Mouse (Mus musculus): ENCODE measurements at regions not wholly inside any gene's neighbourhood (a gene's known extent, or its start where the extent isn't known, plus 50 kb on each side); places are given as distances from the start of the nearest gene placed in this dataset.

GRCm38 (mm10) chr12:107539683-107540082 is 51.3 kb downstream of the 3110018I06Rik start:
- ATAC-seq: no peak

DNA sequence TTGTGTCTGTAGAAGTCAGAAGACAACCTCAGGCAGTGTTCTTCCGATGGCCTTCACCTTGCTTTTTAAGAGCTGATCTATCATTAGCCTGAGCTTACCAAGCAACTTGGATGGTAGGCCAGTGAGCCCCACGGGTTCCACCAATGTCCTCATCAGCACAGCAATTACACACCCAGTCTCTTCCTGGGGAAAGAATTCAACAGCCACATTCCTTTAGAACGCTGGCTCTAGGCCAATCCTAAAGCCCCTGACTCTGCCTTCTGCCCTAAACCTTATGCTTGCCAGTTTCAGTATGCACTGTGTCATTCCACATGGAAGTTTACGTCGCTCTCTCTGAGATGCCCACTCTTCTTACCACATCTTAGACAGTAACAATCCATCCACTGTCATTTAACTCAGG is 52.8 kb downstream of the 3110018I06Rik start:
- ATAC-seq: no peak

DNA sequence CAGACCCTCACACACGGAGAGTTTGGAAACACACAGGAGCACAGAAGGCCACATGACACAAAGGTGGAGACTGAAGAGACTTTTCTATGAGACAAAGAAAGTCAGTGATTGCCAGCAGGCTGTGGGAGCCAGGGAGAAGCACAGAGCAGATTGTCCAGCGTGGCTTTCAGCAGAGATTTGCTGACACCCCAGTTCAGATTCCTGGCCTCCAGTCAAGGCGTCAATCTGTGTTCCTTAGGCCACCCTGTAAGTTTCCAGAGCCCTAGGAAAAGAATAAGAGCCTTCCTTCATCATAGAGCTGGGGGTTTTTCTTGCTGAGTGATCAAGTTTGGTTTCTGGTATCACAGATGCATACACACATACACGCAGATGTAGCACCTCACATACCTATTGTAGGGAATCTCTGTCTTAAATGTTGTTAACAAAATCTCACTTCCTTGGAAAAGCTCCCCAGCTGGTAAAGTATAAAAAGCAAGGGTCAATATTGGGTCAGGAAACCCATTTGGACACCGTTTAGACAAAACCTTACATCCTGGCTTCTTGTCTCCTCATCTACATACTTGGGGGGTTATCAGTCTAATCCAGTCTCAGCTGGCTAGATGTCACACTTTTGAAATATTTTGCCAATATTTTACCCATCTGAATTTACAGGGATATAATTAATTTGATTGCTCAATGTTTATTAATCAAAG is 58.9 kb downstream of the 3110018I06Rik start:
- no peak for ATAC-seq

- no peak for ATAC-seq
Observed at GRCm38 (mm10) chr12:107547886-107548448, 59.5 kb downstream of the 3110018I06Rik start.

DNA sequence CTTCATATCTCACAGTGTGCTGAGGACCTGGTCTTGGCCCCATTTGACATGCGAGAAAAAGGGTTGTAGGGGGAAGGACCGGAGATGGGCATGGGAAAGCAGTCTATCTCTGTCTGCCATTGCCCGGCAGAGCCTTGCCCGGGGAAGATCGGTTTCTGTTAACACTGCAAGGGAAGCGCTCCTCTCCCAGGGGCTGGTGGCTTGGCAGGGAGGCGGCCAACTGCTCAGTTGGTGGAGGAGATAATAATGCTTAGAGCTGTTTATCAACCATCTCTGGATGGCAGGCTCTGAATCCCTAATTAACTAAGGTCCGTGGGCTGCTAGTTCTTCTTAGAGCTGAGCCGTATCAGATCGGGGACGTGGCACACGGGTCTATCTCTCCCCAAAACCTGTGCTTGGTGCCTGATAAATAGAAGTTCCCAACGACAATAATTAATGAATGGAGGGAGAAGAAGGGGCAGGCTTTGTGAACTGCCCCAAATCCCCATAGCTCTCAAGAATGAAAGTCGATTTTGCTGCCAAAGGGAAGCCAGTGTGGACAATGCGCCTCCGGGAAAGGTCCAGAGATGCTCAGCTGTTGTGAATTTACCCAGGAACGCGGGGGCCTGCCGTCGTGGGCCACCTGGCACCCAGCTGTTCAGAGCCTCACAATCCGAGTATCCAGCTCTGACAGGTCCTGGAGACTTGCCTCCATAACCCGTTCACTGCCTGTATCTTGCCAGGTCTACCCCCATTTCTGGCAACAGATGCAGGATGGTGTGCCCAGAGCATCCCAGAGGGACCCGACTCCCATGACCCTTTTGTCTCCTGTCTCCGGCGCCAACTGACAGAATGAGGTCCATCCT is 61.2 kb downstream of the 3110018I06Rik start:
- no peak for ATAC-seq

DNA sequence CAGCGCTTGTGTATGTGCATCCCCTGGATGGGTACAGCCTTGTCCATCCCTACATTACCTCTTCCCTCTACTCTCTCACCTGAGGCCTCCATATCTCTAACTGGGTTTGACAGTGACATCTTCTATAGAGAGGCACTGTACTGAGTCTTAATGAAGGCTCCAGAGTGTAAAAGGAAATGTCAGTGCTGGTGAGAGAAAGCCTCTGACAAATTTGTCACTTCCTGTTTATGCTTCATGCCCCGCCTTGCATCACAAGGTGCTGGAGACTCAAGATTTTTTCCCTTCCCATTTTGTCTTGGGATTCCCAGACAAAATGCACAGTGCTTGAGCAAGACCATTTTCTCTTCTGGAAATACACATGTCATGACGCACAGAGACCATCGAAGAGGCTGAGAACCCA is 70.8 kb downstream of the 3110018I06Rik start:
- ATAC-seq: peak; percentile 80

GRCm38 (mm10) chr12:107560100-107560499 is 71.7 kb downstream of the 3110018I06Rik start:
- ATAC-seq: peak; percentile 86

DNA sequence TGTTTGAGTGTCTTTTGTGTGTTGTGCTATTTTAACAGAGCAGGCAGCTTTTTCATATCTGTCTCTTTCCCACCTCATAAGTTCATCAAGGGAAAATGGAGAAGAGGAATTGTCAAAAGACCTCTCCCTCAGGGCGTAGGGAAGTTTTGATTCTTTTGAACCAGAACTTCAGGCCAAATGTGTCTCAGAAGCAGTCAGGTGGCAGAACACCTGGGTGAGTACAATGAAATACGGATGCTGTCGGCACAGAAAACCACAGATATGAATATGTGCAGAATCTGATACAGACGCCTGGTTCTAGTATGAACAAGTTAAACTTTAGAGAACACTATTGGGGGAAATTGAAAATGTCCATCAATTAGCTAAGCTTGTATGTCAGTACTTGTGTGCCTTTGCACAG is 84.2 kb downstream of the 3110018I06Rik start:
- no peak for ATAC-seq

- no peak for ATAC-seq
Observed at GRCm38 (mm10) chr12:107579508-107579907, 91.1 kb downstream of the 3110018I06Rik start.

GRCm38 (mm10) chr12:107583151-107583720 is 94.8 kb downstream of the 3110018I06Rik start:
- no peak for ATAC-seq

GRCm38 (mm10) chr12:107585696-107586225 is 97.3 kb downstream of the 3110018I06Rik start:
- no peak for ATAC-seq

DNA sequence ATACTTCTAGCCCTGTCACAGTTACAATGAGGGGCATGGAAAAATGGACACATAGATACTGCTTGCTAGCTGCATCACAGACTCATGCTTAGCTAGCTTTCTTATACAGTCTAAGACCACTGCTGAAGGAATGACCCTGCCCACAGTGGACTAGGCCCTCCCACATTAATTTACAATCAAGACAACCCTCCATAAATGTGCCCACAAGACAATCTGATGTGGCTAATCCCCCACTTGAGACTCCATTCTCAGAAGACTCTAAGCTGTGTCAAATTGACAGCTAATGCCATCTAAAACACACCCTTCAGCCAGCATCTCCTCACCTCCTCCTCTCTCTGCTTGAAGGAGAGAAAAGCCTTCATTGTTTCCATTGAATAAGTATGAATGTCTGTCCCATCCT is 107.8 kb downstream of the 3110018I06Rik start:
- no peak for ATAC-seq

DNA sequence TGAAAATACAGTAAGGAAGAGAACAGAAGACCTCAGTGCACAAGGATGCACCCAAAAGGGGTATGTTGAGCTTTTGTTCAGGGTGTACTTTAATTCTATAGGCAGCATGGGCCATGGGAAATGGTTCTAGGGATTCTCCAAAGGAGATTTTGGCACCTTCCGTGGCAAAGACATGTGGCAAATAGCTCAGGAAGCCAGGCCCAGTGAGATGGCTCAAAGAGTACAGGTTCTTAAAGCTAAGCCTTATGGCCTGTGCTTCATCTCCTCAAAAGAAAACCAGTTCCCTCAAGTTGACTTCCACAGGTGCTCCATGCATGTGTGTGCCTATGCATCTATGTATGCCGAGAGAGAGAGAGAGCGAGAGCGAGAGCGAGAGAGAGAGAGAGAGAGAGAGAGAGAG is 112.1 kb downstream of the 3110018I06Rik start:
- no peak for ATAC-seq

DNA sequence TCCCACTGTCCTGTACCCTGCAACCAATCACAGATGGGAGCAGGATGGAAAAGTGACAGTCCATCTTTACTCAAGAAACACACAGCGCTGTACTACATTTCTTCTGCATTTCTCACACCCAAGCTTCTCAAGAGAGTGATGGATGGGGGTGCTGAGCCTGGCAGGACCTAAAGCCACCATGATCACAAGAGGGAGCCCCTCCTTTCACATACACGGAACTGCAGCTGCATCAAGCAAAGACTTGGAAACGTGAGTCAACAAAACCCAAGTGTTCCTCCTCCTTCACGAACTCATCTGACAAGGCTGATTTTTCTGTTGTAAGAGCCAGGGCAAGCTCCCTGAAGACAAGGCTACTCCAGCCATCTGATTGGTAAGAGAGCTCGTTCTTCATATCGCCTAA is 120.5 kb downstream of the 3110018I06Rik start:
- no peak for ATAC-seq

GRCm38 (mm10) chr12:107609986-107610385 is 121.6 kb downstream of the 3110018I06Rik start:
- ATAC-seq: no peak

- no peak for ATAC-seq
Observed at GRCm38 (mm10) chr12:107617212-107617994, 129.0 kb downstream of the 3110018I06Rik start.

GRCm38 (mm10) chr12:107624446-107624845 is 136.0 kb downstream of the 3110018I06Rik start:
- ATAC-seq: no peak

DNA sequence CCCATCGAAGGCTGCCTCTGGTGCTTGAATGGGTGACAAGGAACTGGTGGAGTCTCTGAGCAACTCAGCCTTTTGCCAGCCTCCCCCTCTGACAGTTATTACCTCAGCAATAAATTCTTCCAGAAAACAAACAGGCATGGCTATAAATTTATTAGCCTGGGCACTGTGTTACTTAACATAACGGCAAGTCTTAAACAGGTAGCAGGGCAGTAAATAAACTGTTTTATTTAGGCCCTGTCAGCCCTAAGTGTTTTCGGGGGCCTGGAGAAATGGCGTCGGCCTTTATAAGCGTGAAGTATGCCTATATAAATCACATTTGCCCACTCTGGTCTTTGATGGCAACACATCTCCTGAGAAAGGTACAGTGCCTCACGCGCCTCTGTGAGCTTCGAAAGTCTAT is 159.6 kb downstream of the 3110018I06Rik start:
- no peak for ATAC-seq

DNA sequence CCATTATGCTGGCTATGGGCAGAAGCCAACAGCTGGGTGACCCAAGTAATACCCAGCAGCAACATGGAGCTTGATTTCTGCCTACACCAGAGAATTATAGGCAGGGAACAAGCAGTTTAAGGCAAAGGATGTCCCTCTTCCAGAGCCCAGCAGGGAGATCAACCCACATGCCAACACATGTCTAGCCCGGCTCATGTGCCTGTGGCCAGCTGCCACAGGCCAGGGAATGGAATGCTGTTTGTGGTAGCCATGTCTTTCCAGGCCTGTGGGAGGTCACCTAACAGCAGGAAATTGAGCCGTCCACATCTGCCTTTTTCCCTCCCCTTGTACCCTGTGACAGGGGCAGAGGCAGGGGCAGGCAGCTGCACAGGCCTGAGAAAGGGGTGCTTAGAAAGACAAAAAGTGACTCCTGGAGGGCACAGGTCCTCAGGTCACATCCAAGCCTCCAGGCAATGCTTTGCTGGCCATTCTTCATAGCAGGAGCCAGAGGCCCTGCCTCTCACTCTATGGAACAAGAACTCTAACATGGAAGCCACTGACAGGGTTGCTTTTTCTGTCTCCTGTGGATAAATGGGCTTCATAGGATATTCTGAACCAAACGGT is 163.8 kb downstream of the 3110018I06Rik start:
- no peak for ATAC-seq

- ATAC-seq: no peak
Observed at GRCm38 (mm10) chr12:107653131-107653530, 164.7 kb downstream of the 3110018I06Rik start.

DNA sequence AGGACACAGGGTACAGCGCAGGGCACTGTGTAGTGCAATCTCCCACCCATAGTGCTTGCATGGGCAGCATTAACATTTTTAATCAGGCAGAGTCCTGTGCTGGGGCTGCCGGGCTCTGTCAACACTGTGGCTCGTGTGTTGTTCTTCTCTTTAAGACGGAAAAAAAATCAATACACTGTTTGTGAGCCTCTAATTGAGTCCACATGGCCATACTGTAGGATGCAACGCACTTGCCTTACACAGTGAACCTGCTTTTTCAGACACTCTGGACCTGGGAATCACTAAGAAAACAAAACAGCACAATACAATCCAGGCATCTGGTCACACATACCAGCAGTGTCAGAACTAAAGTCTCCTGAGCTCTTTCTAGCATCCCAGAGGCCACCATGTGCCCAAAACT is 168.4 kb downstream of the 3110018I06Rik start:
- no peak for ATAC-seq

GRCm38 (mm10) chr12:107658241-107658640 is 169.8 kb downstream of the 3110018I06Rik start:
- no peak for ATAC-seq
